Mouse (Mus musculus): ENCODE results near the gene Tal1.

The Tal1 gene

GRCm38 (mm10) chr4:115071668-115072067 lies 15.4 kb downstream of the Tal1 start:
- DNase-seq (ENCODE audit: inconsistent ontology term), result no peak

DNA sequence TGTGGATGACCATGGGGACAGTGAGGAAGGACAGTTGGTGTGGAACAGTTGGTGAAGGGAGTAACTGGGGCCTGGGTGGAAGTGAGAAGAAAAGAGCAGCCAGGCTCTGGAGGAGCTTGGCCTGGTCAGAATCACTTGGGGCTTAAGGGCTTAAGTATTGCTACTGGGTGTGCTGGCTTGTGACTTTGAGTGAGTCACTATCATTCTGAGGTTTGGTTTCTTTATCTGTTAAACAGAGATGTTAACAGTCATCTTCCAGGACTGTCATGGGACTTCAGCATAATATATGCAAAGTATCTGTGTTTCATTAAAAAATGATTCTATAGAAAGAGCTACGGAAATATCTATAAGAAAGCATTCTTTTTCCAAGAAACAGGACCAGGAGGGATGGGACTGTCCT lies 18.6 kb downstream of the Tal1 start:
- no peak for DNase-seq (ENCODE audit: inconsistent ontology term)

DNA sequence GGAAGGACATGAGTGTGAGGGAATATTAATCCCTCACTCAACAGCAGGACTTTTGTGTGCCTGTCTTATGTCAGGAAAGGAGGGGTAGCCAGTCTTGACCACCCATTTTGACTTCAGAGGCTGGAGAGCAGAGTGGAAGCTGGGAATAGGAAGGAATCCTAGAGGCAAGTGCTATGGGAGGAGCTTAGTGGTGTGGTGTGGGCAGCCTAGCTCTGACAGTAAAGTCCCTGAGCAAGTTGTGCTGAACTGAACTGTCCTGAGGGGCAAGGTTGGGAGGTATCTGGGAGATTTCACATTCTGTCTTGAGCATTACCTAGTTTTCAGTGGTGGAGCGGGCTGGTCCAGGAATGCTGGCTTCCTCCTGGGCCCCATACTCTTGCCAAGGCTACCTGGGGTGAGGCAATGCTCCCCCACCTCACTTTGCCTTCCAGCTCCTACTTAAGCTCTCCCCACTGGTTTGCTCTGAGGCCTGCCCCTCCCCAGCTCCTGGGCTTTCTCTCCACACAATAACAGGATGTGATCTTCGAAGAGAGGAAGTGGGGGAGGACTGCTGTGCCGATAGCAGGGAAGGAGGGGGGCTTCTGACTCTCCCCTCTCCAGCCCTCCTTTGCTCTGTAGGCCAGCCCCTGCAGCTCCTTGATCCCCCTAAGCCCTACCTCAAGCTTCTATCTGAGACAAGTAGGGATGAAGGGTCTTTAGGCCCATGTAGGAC lies 19.1 kb downstream of the Tal1 start:
- no peak for DNase-seq (ENCODE audit: inconsistent ontology term)

DNA sequence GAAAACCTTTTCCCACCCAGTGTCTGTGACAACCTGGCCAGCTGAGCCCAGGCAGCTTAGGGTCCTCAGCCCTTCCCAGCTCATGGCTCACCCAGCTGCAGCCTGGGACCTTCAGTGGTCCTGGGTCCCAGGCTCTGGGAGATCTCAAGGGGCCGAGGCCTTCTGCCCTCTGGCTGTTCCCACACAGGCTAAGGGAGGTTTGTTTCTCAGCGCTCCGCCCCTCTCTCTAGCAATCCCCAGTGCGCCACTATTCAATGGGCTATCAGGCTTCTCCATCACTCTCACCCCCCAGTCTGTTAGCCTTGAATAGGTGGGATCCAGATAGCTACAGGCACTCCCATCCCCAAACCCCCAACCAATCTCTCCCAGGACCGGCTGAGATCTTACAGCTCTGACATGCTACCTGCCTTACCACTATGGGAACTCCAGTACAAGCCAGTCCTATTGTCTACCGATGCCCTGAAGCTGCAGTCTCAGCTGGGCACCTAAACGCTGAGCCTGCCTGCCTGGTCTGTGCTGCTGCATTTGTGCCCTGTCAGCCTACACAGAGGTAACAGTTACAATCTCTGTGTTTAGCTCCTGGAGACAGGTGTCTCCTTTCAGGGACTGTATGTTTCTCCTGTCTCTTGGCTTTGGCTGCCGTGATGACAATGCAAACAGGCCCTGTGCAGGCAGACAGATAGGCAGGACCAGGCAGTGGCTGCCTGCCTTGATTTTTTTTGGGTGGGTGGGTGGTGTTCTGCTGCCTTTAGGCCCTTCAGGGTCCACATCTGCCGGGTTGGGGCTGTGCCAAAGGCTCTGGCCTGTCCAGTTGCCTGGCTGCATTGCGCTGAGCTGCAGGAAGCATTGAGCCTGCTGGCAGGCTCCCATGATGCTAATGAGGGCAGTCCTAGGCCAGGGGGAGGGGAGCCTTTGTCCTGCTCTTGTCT lies 22.9 kb downstream of the Tal1 start:
- peak; percentile 46 for DNase-seq (ENCODE audit: inconsistent ontology term)

DNA sequence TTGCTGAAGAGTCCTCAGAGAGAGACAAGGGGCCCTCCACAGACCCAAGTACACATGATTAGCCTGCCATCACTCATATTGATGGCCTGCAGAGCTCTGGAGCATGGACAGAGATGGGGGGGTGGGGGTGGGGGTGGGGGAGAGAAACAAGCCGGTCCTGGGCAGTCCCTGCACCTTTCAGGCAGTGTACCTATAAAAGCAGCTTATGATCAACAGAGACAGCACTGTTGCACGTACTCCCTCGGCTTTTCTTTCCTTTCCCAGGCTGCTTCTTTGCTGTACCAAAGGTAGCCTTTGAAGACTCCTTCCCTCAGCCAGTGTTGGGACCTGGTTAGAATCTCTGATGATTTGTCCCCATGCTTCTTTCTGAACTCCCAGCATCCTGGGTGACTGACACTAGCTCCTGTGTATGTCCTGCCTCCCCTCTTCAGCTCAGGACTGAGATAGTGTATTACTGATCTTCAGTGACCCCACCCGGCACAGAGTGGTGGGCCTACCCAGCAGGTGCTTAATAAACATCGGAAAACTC lies 23.7 kb downstream of the Tal1 start:
- DNase-seq (ENCODE audit: inconsistent ontology term), result no peak

DNA sequence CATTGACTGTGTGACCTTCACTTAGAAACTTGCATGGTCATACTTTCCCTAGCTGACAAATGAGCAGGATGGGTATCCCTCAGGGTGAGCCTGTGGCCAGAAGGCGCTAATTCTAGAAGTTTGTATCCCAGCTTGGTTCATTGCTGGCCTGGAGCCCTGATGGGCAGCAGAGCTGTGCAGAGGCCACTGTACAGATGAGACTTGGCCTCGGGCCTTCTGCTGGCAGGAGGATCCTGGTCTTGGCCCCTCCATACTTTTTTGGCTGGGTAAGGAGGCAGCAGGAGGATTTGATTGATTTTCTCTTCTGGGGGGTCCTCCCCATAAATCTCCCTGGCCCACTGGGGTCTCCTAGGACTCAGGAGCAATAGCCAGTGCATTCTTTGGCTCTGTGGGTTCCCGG lies 26.8 kb downstream of the Tal1 start:
- DNase-seq (ENCODE audit: inconsistent ontology term), result no peak

DNA sequence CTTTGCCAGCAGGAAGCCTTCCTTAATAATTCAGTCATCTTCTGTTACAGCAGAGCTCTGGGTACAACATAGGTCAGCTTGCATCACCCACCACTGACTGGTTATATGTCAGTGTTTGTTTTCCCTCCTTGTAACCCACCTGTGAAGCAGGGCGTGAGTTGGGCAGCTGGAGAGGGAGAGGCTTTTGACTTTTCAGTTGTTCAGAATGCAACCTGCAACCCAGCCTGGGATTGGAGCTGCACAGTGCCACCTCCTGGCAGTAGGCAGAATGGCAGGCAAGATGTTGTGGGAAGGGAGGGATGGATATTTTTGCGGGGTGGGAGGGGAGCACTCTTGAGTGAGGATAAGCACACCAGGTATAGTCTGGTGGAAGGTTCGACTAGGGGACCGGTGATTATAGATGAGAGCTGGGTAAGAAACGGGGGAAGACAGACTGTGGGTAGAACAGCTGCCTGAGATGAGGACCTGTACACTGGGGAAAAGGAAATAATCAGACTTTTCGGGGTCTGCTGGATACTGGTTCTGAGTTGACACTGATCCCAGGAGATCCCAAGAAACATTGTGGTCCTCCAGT lies 29.4 kb downstream of the Tal1 start:
- DNase-seq (ENCODE audit: inconsistent ontology term), result peak; percentile 38

DNA sequence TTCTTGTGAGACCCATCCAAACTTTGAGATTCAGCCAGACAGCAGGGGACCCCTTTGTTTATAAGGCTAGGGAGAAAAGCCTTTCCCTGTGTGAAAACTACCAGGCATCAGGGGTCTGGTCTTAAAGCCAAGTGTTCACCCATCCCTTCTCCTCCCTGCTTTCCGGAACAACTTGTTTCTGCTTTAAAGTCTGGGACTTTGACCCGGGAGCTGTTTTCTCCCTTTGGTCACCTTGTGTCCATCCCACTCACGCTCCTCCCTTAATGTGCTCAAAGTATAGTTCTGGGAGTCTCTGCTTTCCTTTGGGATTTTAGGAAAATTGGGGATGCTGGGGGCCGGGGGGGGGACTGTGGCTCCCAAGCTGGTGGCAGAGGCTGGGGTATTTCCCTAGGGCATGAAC lies 30.0 kb downstream of the Tal1 start:
- no peak for DNase-seq (ENCODE audit: inconsistent ontology term)

GRCm38 (mm10) chr4:115086763-115087415 lies 30.7 kb downstream of the Tal1 start:
- DNase-seq (ENCODE audit: inconsistent ontology term), result no peak

DNA sequence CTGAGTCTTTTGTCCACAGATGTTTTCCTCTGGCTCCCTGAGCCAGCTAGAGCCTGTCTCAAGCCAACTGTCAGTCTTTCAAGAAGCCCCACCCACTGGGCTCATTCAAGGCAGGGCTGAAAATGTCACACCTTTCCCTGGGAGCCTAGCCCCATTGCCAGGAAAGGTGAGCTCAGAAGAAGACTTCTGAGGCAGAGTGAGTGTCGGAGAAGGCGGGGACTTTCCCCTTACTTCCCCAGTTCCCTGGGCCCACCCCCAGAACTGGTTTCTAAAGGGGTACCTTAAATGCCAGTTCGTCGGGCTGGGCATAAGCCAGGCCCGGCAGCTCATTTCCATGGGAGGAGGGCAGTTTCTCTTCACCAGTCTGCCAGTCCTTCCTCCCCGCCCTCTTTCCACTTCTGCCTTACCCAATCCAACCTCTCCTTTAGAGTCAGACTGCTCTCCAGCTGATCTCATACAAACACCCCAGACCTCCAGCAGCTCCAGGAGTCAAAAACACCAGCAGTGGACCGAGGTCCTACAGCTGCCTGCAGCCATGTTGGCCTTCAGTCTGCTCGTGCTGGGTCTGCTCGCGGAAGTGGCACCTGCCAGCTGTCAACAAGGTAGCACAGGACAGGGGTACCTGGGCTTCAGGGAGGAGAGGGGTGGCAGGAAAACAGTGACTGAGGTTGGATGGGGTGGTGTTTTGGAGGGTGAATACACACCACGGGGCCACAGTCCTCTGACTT lies 32.5 kb downstream of the Tal1 start, which contains the start of gene Pdzk1ip1:
Gene Pdzk1ip1 (plus strand): TSS at position 98 of the 728 bp plus-strand sequence.
- no peak for DNase-seq (ENCODE audit: inconsistent ontology term)

DNA sequence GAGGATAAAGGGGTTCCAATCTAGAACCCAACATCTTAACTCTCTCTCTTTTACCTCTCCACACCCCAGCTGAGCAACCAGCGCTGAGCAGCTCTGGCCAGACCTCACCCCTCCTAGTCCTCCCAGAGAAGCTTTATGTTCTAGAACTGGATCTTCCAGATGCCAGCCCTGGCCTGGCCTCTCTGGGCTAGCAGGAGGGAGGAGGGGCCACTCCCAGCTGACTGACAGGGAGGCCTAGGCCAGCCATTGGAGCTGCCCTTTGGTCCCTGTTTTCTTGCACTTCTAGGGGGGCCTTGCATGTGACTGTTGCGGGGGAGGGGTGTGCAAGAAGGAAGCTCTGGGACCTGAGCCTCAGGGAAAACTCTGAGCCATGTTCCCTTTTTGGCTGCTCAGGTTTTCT lies 34.4 kb downstream of the Tal1 start:
- DNase-seq (ENCODE audit: inconsistent ontology term), result no peak

- no peak for DNase-seq (ENCODE audit: inconsistent ontology term)
Measured at GRCm38 (mm10) chr4:115091806-115092205, 35.6 kb downstream of the Tal1 start.

DNA sequence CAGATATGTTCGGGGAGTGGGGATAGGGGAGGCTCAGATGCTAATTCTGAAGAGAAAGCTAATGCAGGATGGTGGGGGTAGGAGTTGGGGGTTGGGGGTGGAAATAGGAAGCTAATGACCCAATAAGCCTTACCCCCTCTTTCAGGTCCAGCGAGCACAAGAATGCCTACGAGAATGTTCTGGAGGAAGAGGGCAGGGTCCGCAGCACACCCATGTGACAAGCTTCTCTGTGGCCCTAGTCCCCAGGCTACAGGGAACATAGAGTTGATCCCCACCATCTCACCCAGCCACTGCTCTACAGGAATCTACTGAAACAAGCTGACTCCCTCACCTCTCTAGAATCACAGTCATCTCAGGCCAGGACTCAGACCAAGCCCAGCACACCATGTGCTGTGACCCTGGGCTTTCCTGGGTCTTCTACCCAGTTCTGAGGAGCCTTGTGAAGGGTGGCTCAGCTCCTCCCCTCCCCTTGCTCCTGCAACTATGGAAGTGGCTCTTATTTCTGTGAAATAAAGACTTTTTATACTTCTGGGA lies 37.2 kb downstream of the Tal1 start:
- DNase-seq (ENCODE audit: inconsistent ontology term), result no peak

GRCm38 (mm10) chr4:115094056-115094455 lies 37.8 kb downstream of the Tal1 start:
- DNase-seq (ENCODE audit: inconsistent ontology term), result no peak

- peak; percentile 54 for DNase-seq (ENCODE audit: inconsistent ontology term)
Measured at GRCm38 (mm10) chr4:115095671-115096434, 39.6 kb downstream of the Tal1 start.

DNA sequence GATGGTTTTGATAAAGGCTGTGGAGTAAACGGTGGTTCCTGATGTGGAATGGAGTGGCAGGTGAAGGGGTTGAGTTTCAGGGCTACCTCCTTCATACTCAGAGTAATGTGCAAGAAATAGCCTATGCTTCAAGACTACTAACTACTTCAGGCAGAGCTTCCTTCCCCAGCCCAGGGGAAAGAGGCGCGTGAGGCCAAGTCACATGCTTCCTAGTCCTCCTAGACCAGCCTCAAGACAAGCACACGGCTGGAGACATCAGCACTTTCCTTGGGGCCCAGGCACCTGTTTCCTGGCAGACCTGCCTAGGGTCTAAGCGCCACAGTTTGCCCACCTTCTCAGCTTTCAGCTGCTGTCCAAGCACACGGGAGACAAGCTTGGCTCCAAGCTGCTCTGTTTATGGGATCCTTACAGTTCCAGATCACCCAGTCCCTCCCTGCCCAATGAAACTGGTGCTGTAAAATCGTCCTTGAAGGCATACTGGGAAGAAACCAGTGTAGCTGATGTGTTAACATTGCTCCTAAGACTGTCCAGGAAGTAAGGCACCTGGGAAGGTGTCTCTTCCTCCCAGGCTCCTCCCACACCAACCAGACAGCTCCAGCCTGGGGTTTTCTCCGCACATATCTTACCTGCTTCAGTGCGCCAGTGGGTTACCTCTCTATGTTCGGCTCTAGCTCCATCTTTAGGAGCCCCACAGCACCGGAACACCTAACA lies 40.4 kb downstream of the Tal1 start:
- DNase-seq (ENCODE audit: inconsistent ontology term), result no peak

DNA sequence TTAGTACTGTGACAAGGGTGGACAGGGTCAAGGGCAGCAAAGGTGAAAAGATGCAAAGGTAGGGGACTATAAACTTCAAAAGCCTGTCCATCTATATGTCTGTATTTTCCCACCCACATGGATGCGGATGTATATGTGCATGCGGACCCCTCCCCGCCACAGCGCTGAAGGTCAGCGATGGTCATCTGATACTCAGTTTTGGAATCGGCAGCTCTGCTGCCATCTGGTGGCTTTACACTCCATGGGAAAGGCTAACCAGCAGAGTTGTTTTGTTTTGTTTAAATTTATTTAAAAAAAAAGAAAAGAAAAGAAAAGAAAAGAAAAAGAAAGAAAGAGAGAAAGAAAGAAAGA lies 40.9 kb downstream of the Tal1 start:
- DNase-seq (ENCODE audit: inconsistent ontology term), result no peak

DNA sequence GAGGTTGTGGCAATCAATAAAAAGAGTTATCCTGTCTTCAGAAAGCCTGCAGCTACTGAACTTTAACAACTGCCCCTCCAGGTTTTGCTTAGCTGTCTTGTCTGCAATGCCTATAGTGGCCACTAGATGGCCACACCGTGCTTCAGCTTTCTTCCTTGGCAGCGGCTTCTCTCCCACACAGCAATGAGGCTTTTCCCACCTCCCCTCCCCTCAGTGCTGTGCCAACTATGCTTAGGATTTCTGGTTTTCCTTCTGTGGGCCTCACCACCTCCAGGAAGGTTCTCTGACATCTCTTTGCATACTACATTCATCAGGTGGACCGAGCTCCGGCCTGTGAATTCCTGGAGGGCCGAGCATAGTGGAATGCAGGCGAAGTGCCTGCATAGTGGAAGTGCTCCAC lies 45.5 kb downstream of the Tal1 start:
- peak; percentile 80 for DNase-seq (ENCODE audit: inconsistent ontology term)

- DNase-seq (ENCODE audit: inconsistent ontology term), result peak; percentile 74
Measured at GRCm38 (mm10) chr4:115103510-115103909, 47.3 kb downstream of the Tal1 start.

DNA sequence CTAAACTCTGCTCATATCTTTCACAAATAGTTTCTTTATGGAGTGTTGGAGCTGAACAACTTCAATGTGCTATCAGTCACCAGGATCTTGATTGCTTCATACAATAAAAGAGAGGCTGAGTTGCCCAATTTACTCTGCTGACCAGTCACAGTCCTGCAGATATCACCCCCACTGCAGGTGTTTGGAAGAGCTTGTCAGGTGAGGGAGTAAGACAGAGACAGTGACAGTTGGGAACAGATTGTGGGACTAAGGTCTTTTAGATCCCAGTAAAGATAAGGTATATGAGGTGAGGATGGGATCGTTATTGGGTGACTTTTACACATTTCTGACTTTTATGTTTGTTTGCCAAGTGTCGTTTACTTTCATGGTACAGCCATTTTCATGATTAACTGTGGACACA lies 54.9 kb downstream of the Tal1 start:
- no peak for DNase-seq (ENCODE audit: inconsistent ontology term)
